Mouse (Mus musculus) C2C12 (cell line): ENCODE data around the gene Vasn.

Source experiments
- CTCF ChIP-seq: IDR thresholded peaks from one replicate; pipeline ENCODE4 v1.5.1; 2011; ENCODE audit not compliant: control insufficient read depth, insufficient read depth, insufficient read length
- MAX ChIP-seq: IDR thresholded peaks from one replicate; pipeline ENCODE4 v1.6.1; 2011; ENCODE audit warnings: mild to moderate bottlenecking, control low read depth
- MYOG ChIP-seq: IDR thresholded peaks from one replicate; pipeline ENCODE4 v1.6.1; 2011; ENCODE audit not compliant: control insufficient read depth, insufficient read length; ENCODE audit errors: extremely low read depth
- USF1 ChIP-seq: IDR thresholded peaks from one replicate; pipeline ENCODE4 v1.6.1; 2011; ENCODE audit warnings: low read depth, mild to moderate bottlenecking, control low read depth, moderate library complexity

- TF ChIP-seq CTCF (no peak), MAX (no peak), USF1 (no peak), MYOG (no peak)
Observed at GRCm38 (mm10) chr16:4640267-4641005, 695 bp downstream of the Vasn start.
